Mouse (Mus musculus) megakaryocyte, adult 5-6 weeks (primary cell): Measurements from ENCODE around the gene H2al1a. TPM values are rescaled to one million over a fixed set of nuclear protein-coding genes. Genes with fewer than 3 reads are reported as not detected.
"Not testable (repeated sequence)": the region's sequence is repeated elsewhere in the genome, so short reads cannot be mapped to it uniquely, and the experiment has no call there.

Experiments used
- ATAC-seq: 2 replicates; pipeline ENCODE4 v1.8.0; 2016; ENCODE audit warnings: mild to moderate bottlenecking, inconsistent platforms; ENCODE audit not compliant: poor library complexity, severe bottlenecking
- total RNA-seq, 2 experiments: library from RNA; stranded (forward) in 1 of 2; stranded (reverse) in 1 of 2; fragments of 153-499, 151-499 nt in 1 of 2; fragments of 221-1000, 200-1000 nt in 1 of 2; gene quantifications; 2 replicates each; pipeline versions ENCODE4 v1.2.3 to v1.2.4; 2015 to 2017

H2al1a gene
- total RNA-seq (2015) (not detected in 2 replicates), total RNA-seq (2017) (not detected in 2 replicates)

GRCm38 (mm10) chrX:11298957-11299356 lies at the start of gene H2al1a:
TSS of gene H2al1a (plus strand) at chrX:11299257.
- not testable (repeated sequence) for ATAC-seq

GRCm38 (mm10) chrX:11250155-11250554 lies 48.9 kb upstream of the H2al1a start:
- ATAC-seq, result no peak

GRCm38 (mm10) chrX:11254062-11254461 lies 45.0 kb upstream of the H2al1a start:
- no peak for ATAC-seq

- no peak for ATAC-seq
These were observed 44.4 kb upstream of the H2al1a start for GRCm38 (mm10) chrX:11254521-11255207.

GRCm38 (mm10) chrX:11255564-11256360 lies 43.3 kb upstream of the H2al1a start:
- no peak for ATAC-seq

GRCm38 (mm10) chrX:11264918-11265317 lies 34.1 kb upstream of the H2al1a start:
- ATAC-seq, result no peak

- no peak for ATAC-seq
These were observed 31.3 kb upstream of the H2al1a start for GRCm38 (mm10) chrX:11267791-11268190.

- no peak for ATAC-seq
These were observed 30.0 kb upstream of the H2al1a start for GRCm38 (mm10) chrX:11269074-11269473.

GRCm38 (mm10) chrX:11273190-11273589 lies 25.9 kb upstream of the H2al1a start:
- no peak for ATAC-seq

GRCm38 (mm10) chrX:11277083-11277482 lies 22.0 kb upstream of the H2al1a start:
- ATAC-seq, result no peak

- no peak for ATAC-seq
These were observed 18.3 kb upstream of the H2al1a start for GRCm38 (mm10) chrX:11280741-11281140.

- no peak for ATAC-seq
These were observed 10.7 kb upstream of the H2al1a start for GRCm38 (mm10) chrX:11288306-11288882.

- no peak for ATAC-seq
These were observed 9.8 kb upstream of the H2al1a start for GRCm38 (mm10) chrX:11289244-11289643.

GRCm38 (mm10) chrX:11302132-11302531 lies 3.1 kb downstream of the H2al1a start, which contains the start of gene H2al1b:
TSS of gene H2al1b (plus strand) at chrX:11302432.
- ATAC-seq, result not testable (repeated sequence)

- not testable (repeated sequence) for ATAC-seq
These were observed 6.3 kb downstream of the H2al1a start, which contains the start of gene H2al1c for GRCm38 (mm10) chrX:11305355-11305754. TSS of gene H2al1c (plus strand) at chrX:11305655.

GRCm38 (mm10) chrX:11308524-11308923 lies 9.5 kb downstream of the H2al1a start, which contains the start of gene H2al1d:
TSS of gene H2al1d (plus strand) at chrX:11308824.
- not testable (repeated sequence) for ATAC-seq

GRCm38 (mm10) chrX:11311634-11312033 lies 12.6 kb downstream of the H2al1a start, which contains the start of gene H2al1e:
TSS of gene H2al1e (plus strand) at chrX:11311934.
- ATAC-seq, result not testable (repeated sequence)

- not testable (repeated sequence) for ATAC-seq
These were observed 15.8 kb downstream of the H2al1a start, which contains the start of gene H2al1f for GRCm38 (mm10) chrX:11314858-11315257. TSS of gene H2al1f (plus strand) at chrX:11315158.

- not testable (repeated sequence) for ATAC-seq
These were observed 18.9 kb downstream of the H2al1a start, which contains the start of gene H2al1g for GRCm38 (mm10) chrX:11317956-11318355. TSS of gene H2al1g (plus strand) at chrX:11318256.

- ATAC-seq, result not testable (repeated sequence)
These were observed 22.1 kb downstream of the H2al1a start, which contains the start of gene H2al1h for GRCm38 (mm10) chrX:11321192-11321591. TSS of gene H2al1h (plus strand) at chrX:11321492.

- not testable (repeated sequence) for ATAC-seq
These were observed 25.3 kb downstream of the H2al1a start, which contains the start of gene H2al1i for GRCm38 (mm10) chrX:11324359-11324758. TSS of gene H2al1i (plus strand) at chrX:11324659.
